ENCODE assay signal across 24 mouse cellular contexts in the genomic region with DNA sequence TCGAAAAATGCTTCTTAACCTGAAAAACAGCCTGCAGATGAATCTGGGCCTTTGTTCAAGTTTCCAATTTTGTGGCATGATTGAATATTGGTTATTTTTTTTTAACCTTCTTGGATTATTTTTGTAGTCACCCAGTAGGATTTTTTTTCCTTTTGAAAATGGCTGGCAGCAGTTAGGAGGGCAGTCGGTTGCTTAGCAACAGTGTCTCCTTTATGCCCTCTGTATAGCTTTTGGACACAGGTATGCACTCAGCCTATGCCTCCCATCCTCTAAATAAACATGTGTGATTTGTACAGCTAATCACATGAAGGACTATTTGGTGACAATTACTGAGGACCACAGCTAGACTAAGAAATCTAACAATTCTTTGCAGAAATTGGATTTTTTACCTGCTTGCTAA.
"Had no signal": no experiment of that assay in that cellular context is flagged by ENCODE, and none has a peak within 500 bp of the region (broad histone marks: within the 10 kb centered on the region; RNA-seq: fewer than 3 reads in every experiment).

No protein-coding gene starts in this region.

- H3K4me1 ChIP-seq: heart, embryonic 13.5 days; heart, embryonic 15.5 days; hindbrain, embryonic 13.5 days; hindbrain, embryonic 15.5 days; limb, embryonic 10.5 days; limb, embryonic 12.5 days had no signal

- DNase-seq: gastrocnemius, postnatal 14 days; gastrocnemius, postnatal 36 days; heart, adult 11 months; heart, adult 2 months; heart, postnatal 14 days; heart, postnatal 36 days; kidney, adult 11 months; kidney, adult 2 months; kidney, adult 9 months; kidney, postnatal 10 days; kidney, postnatal 25 days; kidney, postnatal 4 days; liver had no signal

- H3K36me3 ChIP-seq: heart, embryonic 13.5 days; heart, embryonic 15.5 days; hindbrain, embryonic 13.5 days; hindbrain, embryonic 15.5 days; limb, embryonic 10.5 days; limb, embryonic 12.5 days had no signal

- H3K27ac ChIP-seq: heart, adult 2 months; heart, embryonic 13.5 days; heart, embryonic 15.5 days; hindbrain, embryonic 13.5 days; hindbrain, embryonic 15.5 days; hindbrain, postnatal 0 days; layer of hippocampus, adult 2 months; left cerebral cortex, adult 2 months; limb, embryonic 10.5 days; limb, embryonic 12.5 days had no signal

- ATAC-seq: hindbrain, postnatal 0 days; intestine, embryonic 16.5 days had no signal

- H3K9me3 ChIP-seq: heart, embryonic 13.5 days; heart, embryonic 15.5 days; hindbrain, embryonic 13.5 days; hindbrain, embryonic 15.5 days; limb, embryonic 10.5 days; limb, embryonic 12.5 days had no signal

- H3K9ac ChIP-seq: heart, embryonic 13.5 days; heart, embryonic 15.5 days; hindbrain, embryonic 13.5 days; hindbrain, embryonic 15.5 days; limb, embryonic 12.5 days had no signal

- H3K4me2 ChIP-seq: heart, embryonic 11.5 days; heart, embryonic 13.5 days; heart, embryonic 15.5 days; hindbrain, embryonic 13.5 days; hindbrain, embryonic 15.5 days; limb, embryonic 12.5 days had no signal

- H3K4me3 ChIP-seq: heart, adult 2 months; heart, embryonic 13.5 days; heart, embryonic 15.5 days; hindbrain, embryonic 13.5 days; hindbrain, embryonic 15.5 days; layer of hippocampus, adult 2 months; left cerebral cortex, adult 2 months; limb, embryonic 10.5 days; limb, embryonic 12.5 days had no signal

- H3K27me3 ChIP-seq: heart, embryonic 13.5 days; heart, embryonic 15.5 days; hindbrain, embryonic 13.5 days; hindbrain, embryonic 15.5 days; limb, embryonic 12.5 days had no signal
